Mouse (Mus musculus): ENCODE measurements at regions not wholly inside any gene's neighbourhood (a gene's known extent, or its start where the extent isn't known, plus 50 kb on each side); places are given as distances from the start of the nearest gene placed in this dataset.

DNA sequence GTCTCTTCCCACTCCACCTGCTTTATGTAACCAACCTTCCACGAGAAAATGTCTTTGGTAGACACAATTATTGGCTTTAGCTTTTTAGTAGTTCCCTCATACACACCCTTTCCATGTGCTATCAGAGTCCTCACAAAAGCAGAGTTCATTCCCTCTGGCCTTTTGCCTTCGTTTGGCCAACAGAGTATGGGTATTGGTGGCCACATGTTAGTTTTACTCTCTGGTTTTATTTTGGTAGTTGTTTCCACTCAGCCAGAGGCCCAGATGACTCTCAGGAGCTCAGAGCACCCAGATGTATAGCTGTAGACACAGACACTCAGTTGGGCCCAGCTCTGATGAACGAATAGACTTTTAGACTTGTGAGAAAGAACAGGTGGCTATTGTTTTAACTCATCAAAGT lies 286.4 kb downstream of the Pten start:
- no peak for DNase-seq (ENCODE audit: low read depth, low spot score)

DNA sequence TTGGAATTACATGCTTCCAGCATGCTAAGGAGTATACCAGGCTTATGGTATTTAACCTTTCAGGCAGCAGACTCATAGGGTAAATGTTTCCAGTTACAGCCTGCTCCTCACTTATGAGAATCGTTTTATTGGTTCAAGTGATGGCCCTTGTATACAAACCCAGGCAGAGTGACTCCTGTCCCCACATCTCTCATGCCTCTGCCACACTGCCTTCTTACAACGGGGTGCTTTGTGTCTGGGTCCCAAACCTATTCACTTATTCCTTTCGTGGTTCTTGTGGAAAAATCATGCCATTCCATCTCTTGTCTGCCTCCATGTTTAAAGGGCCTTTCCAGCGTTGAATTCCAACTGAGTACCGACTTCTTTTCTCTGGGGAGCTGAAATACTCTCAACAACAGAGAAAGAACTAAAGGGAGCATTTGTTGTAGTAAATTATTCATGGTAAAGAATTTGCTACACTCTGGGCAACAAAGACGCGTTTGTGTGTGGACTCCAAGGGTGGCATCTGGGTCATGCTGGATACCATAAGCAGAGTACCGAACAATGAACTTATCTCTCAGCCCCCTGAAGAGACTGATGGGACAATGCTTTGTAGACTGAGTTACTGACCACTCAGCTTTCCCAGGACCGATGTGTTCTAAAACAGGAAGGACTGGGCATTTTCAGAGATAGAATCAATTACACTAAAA lies 291.6 kb downstream of the Pten start:
- peak; percentile 17 for DNase-seq (ENCODE audit: low read depth, low spot score)

- no peak for DNase-seq (ENCODE audit: low read depth, low spot score)
These were observed 296.0 kb downstream of the Pten start for GRCm38 (mm10) chr19:33053199-33053867.

DNA sequence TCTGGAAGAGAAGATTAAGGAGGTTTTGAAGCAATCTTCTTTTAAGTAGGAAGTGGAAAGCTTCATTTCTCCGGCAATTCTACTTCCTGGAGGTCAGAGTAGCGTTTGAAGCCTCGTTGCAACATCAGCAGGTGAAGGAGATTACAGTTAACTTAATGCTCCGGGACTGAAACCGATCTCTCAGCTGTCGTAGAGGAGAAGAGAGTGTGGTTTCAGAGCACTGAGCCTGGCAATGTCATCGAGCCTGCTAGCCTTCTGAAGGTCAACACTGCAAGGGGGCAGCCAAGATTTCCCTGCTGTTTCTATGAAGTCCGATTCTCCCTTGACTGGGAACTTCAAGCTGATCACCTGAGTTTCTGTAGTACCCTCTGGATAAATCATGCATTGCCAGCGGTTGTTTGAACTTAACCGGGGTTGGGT lies 299.1 kb downstream of the Pten start:
- DNase-seq (ENCODE audit: low read depth, low spot score), result no peak

DNA sequence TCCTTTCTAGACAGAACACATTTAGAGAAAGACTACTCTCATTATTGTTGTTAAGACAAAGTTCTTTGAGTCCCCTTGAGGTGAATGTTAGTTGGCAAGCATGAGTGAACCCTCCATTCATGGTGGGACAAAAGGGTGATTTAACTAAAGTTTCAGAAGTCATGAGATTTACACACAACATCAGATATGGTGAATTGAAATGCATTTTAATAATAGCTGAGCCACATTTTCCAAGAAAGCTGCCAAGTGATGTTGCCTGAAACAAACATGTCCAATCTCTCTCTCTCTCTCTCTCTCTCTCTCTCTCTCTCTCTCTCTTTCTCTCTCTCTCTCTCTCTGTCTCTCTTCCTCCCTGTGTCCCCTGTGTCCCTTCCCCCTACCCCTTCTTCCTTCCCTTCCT lies 303.7 kb downstream of the Pten start:
- DNase-seq (ENCODE audit: low read depth, low spot score), result no peak

DNA sequence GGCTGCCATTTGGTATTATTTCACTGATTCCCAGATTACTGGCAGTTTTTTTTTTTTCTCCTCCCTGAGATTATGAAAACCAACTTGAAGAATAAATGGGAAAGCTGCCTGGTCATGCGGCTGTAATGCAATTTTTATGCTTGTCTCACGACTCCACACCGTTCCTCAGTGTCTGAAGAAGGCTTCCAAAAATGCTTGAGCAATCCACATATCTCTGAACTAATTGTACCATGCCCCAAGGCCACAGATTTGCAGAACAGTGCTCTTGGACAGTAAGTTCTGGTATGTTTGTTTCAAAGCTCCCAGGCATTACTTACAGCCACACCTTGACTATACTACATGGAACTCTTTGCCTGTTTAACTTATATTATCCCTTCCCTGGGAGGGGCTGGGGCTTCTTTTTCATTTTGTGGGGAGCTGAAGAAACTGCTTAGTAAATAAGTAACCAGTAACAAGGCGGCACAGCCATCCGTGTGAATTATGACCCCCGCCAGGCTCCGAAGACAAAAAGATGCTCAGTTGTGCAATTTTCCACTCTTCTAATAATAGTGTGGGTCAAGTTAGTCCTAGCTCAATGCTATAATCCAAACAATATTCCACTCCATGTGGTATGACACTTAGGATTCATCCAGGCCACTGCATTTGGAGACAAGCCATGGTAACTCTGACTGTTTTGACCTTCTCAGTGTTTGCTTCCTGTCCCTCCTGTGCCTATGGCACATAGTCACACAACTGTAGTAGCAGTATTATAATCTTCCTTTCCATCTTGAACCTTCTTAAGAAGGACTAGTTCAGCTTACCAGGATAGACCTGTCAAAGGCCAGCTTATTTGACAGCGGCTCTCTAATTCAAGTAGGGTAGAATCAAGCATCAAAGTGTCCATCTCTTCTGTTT lies 305.1 kb downstream of the Pten start:
- no peak for DNase-seq (ENCODE audit: low read depth, low spot score)

DNA sequence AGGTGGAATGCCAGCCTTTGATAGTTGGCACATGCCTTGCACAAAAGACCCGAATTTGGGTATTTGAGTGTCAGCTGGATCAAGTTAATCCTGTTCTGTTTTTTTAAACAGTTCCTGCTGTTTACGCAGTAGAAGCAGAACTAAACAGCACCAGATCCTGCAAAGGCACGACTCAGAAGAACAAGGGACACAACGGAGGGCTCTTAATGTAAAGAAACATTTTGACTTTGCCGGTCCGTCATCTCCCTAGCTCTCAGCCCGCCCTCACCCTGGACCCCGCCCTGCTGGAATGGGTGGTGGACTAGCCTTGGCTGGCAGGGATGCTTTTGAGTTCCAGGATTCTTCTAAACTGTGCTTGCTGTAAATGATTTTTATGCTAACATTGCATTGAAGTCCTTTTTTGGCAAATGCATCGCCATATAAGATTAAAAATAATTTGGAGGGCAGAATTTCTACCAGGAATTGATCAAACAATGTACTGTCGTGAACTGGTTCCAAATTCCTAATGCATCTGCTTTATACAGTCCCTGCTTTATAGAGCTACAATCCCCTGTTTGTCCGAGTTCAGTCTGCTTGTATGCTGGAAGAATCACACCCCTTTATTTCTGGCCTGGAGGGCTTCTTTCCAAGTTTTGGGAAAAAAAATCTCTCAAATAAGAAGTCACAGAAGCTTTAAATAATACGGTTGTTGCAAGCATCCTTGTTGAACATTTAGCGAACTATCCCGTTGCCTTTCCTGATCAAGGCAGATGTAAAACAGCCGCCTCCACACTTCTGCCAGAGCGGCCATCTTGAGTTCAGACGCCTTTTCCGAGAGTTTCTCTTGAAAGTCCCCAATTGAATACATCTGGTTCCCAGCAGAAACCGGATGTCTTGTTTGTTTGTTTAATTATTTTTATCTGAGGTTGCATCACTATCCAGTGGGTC lies 308.2 kb downstream of the Pten start:
- peak; percentile 23 for DNase-seq (ENCODE audit: low read depth, low spot score)

DNA sequence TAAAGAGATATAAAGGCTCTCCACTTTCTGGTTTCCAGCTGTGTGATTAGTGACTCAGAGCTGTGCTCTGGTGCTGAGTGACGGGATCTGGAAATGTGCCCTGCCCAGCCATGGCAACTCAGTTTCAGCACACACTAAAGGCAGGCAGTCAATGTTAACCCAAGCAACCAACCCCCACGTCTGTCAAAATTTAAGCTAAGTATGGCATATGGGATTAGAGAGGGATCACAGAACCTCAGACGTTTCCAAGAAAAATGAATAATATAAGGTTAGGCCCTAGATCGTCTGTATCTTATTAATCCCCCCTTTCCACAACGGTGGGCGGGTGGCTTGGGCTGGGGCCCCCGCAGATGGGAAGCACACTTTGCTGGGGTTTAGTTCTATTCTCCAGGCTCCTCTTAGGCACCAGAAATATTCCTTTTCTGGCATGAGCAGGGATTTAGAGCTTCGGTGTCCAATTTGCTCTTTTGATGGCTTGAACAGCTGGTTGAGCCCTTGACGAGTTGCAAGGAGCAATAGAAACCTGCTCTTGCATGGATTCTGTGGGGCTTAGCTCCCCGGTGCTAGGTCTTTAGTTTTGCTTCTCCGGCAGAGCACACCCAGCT lies 311.2 kb downstream of the Pten start:
- no peak for DNase-seq (ENCODE audit: low read depth, low spot score)

DNA sequence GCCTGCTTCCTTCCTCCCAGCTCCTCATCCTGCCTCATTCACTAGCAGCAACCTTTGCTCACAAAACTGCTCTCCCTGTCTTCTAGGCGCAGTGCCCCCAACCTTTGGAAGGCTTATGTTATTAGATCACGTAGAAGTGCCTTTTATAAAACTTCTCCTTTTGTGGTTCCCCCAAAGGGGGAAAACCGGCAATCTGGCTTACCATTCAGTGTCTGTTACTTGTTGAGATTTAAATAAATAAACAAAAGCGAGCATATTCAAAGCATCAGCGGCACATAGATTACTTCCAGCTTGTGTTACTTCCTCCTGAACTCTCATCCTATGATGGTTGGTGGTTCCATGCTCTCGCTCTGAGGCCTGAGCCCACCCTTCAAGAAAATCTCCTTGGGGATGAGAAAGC lies 312.5 kb downstream of the Pten start:
- DNase-seq (ENCODE audit: low read depth, low spot score), result no peak

GRCm38 (mm10) chr19:33072299-33072698 lies 315.0 kb downstream of the Pten start:
- DNase-seq (ENCODE audit: low read depth, low spot score), result no peak

DNA sequence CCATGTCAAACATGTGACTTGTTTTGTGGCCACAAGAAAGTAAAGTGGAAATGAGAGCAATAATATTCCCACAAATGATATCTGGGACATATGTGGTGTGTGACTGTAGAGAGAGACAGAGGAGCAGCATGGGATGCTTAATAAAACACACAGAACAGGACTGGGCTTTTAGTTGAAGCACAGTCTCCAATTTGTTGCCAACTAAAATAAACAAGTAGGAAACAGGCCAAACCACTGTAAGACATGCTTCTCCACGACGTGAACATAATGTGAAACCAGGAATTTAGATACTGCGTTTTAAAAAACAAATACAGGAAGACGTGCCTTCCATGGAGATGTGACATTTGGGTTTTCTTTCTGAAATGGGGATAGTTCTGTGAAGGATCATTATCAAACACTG lies 317.2 kb downstream of the Rnls start:
- DNase-seq (ENCODE audit: low read depth, low spot score), result no peak

- no peak for DNase-seq (ENCODE audit: low read depth, low spot score)
These were observed 313.3 kb downstream of the Rnls start for GRCm38 (mm10) chr19:33078681-33079360.

GRCm38 (mm10) chr19:33079959-33080358 lies 312.1 kb downstream of the Rnls start:
- no peak for DNase-seq (ENCODE audit: low read depth, low spot score)

- DNase-seq (ENCODE audit: low read depth, low spot score), result no peak
These were observed 310.6 kb downstream of the Rnls start for GRCm38 (mm10) chr19:33081493-33081892.

DNA sequence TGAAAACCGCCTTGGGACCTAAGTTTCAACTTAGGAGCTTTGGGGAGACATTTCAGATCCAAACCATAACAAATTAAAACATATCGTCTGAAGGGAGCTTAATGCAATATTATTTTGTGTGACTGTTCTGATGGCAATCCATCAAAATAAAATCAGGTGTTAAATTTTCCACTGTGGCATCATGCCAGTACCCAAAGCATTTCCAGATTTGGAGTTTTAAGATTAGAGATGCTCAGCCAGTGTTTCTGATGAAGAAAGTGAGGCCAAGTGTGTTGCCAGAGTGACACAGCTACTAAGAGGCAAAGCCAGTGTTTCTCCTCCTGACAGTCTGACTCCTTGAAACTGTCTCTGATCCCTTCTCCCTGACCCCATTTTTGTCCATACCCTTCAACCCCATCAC lies 308.7 kb downstream of the Rnls start:
- DNase-seq (ENCODE audit: low read depth, low spot score), result no peak

DNA sequence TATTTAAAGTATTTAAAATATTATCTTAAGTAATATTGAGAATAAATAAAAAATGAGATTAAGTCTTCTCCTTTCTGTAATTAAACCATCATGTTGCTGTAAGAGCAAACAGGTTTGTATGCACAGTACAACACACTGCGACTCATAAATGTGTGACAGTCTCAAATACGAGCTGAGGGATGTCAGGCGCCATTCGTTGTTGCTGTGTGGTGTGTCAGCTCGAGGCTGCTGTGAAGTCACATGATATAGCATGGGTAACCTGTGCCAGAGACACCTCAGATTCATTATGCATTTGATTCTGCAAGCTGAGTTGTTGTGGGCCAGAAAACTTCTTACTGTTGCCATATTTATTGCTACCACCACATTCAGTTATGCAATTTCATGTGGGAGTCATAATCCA lies 307.4 kb downstream of the Rnls start:
- no peak for DNase-seq (ENCODE audit: low read depth, low spot score)

All from R1 (cell line).